Mouse (Mus musculus) liver, postnatal 0 days (tissue): ENCODE measurements around the gene Akap10.

Experiments used
- CTCF ChIP-seq: sonication (generic); IDR thresholded peaks from 2 replicates; pipeline ENCODE4 v1.5.1; 2016; ENCODE audit warnings: antibody characterized with exemption, low read depth
- EP300 ChIP-seq: IDR thresholded peaks from 2 replicates; pipeline ENCODE4 v1.6.1; 2016; ENCODE audit warnings: antibody characterized with exemption, low read depth, mild to moderate bottlenecking

GRCm38 (mm10) chr11:61970901-61971300 lies 40.8 kb upstream of the Akap10 start:
- TF ChIP-seq CTCF = no peak
- TF ChIP-seq EP300 = no peak
